Mouse (Mus musculus) heart, embryonic 11.5 days (tissue): Measurements from ENCODE around the gene Sqstm1. TPM values are rescaled to one million over a fixed set of nuclear protein-coding genes. Genes with fewer than 3 reads are reported as not detected.

Experiments used
- ATAC-seq: fragments of 200-750 bp; cut with Nextera tagmentation; replicated peaks from 2 replicates; pipeline ENCODE4 v1.8.0; 2017; ENCODE audit warnings: moderate library complexity; ENCODE audit not compliant: insufficient number of reproducible peaks, low FRiP score, low TSS enrichment
- H3K27ac ChIP-seq: fragments of 300-500 bp; sonication (generic); 2 replicates; pipeline ENCODE4 v1.5.1; 2014; ENCODE audit warnings: mild to moderate bottlenecking, low read depth, low read length
- H3K27me3 ChIP-seq: fragments of 300-500 bp; sonication (generic); 2 replicates; pipeline ENCODE4 v1.6.1; 2014; ENCODE audit warnings: mild to moderate bottlenecking, low read length, mixed read lengths; ENCODE audit not compliant: control insufficient read depth, insufficient read depth
- H3K36me3 ChIP-seq: fragments of 300-500 bp; sonication (generic); 2 replicates; pipeline ENCODE4 v1.6.1; 2014; ENCODE audit warnings: mild to moderate bottlenecking, low read length, moderate library complexity, mixed read lengths; ENCODE audit not compliant: control insufficient read depth, insufficient read depth
- H3K4me1 ChIP-seq: fragments of 300-500 bp; sonication (generic); 2 replicates; pipeline ENCODE4 v1.6.1; 2014; ENCODE audit warnings: low read length; ENCODE audit not compliant: control insufficient read depth, insufficient read depth
- H3K4me2 ChIP-seq: fragments of 300-500 bp; sonication (generic); 2 replicates; pipeline ENCODE4 v1.6.1; 2014; ENCODE audit warnings: mild to moderate bottlenecking, moderate library complexity
- H3K4me3 ChIP-seq: fragments of 300-500 bp; sonication (generic); 2 replicates; pipeline ENCODE4 v1.5.1; 2014; ENCODE audit warnings: low read depth, low read length
- H3K9ac ChIP-seq: fragments of 300-500 bp; sonication (generic); 2 replicates; pipeline ENCODE4 v1.6.1; 2014; ENCODE audit warnings: mild to moderate bottlenecking, low read depth, low read length, moderate library complexity
- H3K9me3 ChIP-seq: fragments of 300-500 bp; sonication (generic); replicated peaks from 2 replicates; pipeline ENCODE4 v1.6.1; 2016; ENCODE audit warnings: low read length; ENCODE audit not compliant: control insufficient read depth
- WGBS: fragments of 180-500 bp; shearing (Covaris S2); extraction: QIAGEN DNeasy Blood & Tissue Kit; methylation state at CpG from one replicate; pipeline ENCODE4 v1.1.7; 2014; ENCODE audit not compliant: insufficient replicate concordance; 5-methylcytosine and 5-hydroxymethylcytosine counted together
- polyA plus RNA-seq: library from polyadenylated mRNA; unstranded; fragments of >200 nt; fragmentation: Nextera tagmentation; extraction: Ambion mirVana; gene quantifications from 2 replicates; pipeline ENCODE4 v1.2.1, GENCODE M21; 2014

Gene Sqstm1
- polyA plus RNA-seq, 1 experiment from 2014 or later: 159 TPM

DNA sequence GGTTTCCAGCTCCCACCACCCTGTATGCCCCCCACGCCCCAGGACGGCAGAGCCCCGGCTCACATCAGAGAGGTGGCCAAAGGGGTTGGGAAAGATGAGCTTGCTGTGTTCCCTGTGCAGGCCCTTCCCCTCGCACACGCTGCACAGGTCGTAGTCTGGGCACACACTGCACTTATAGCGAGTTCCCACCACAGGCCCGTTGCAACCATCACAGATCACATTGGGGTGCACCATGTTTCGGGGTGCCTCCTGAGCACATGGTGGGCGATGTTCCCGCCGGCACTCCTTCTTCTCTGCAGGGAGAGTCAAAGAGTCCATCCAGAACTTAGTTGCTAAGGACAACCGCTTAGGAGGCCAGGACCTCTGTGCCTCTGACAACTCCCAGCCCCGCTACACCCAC is 3.3 kb downstream of the Sqstm1 start:
- no peak for ATAC-seq
- H3K4me2 ChIP-seq: no peak overlapping the region
- no peak overlapping the region for H3K9ac ChIP-seq
- H3K4me3 ChIP-seq: no peak overlapping the region
- WGBS: 94% methylated on average over 14 of the region's 14 CpGs
- H3K27ac ChIP-seq: no peak overlapping the region
- H3K27me3 ChIP-seq: no peaks in the 10 kb centered on the region
- peaks cover 10% of the 10 kb centered on the region for H3K4me1 ChIP-seq
- no peaks in the 10 kb centered on the region for H3K9me3 ChIP-seq
- H3K36me3 ChIP-seq: peaks cover 36% of the 10 kb centered on the region

DNA sequence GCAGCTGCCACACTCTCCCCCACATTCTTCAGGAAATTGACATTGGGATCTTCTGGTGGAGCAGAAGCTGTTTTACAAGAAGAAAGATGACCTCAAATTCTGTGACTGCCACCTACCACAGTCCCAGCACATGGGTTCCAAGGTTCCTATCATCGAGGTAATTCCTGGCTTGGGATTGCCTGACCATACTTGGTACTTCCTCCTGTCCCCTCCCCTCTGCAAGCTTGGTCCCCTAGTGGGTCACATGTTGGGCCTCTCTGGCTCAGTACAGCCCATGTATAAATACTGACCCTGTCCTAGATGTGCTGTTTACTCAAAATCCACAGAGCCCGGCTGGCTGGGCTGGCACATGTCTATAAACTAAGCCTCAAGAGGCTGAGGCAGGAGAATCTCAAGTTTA is 4.6 kb downstream of the Sqstm1 start:
- no peak overlapping the region for H3K4me3 ChIP-seq
- H3K4me2 ChIP-seq: no peak overlapping the region

GRCm38 (mm10) chr11:50205434-50205833 is 5.2 kb downstream of the Sqstm1 start:
- H3K27me3 ChIP-seq: no peaks in the 10 kb centered on the region
- H3K36me3 ChIP-seq: peaks cover 53% of the 10 kb centered on the region
- H3K4me1 ChIP-seq: peaks cover 5% of the 10 kb centered on the region
- no peak overlapping the region for H3K4me3 ChIP-seq
- H3K4me2 ChIP-seq: no peak overlapping the region
- H3K27ac ChIP-seq: no peak overlapping the region
- H3K9ac ChIP-seq: no peak overlapping the region
- H3K9me3 ChIP-seq: no peaks in the 10 kb centered on the region
- no peak for ATAC-seq
- 88% methylated on average over 3 of the region's 3 CpGs for WGBS

More for the DNA sequence above, 4.6 kb downstream of the Sqstm1 start:
- Histone ChIP-seq H3K36me3 (peaks cover 48% of the 10 kb centered on the region), H3K9me3 (no peaks in the 10 kb centered on the region), H3K27ac (no peak overlapping the region), H3K4me1 (peaks cover 7% of the 10 kb centered on the region), H3K27me3 (no peaks in the 10 kb centered on the region), H3K9ac (no peak overlapping the region)
- 83% methylated on average over 2 of the region's 2 CpGs for WGBS
- ATAC-seq: no peak

GRCm38 (mm10) chr11:50203302-50203827 is 7.3 kb downstream of the Sqstm1 start:
- no peaks in the 10 kb centered on the region for H3K4me1 ChIP-seq
- no peak for ATAC-seq
- H3K36me3 ChIP-seq: peaks cover 69% of the 10 kb centered on the region
- no peak overlapping the region for H3K4me2 ChIP-seq
- no peak overlapping the region for H3K9ac ChIP-seq
- 92% methylated on average over 9 of the region's 9 CpGs for WGBS
- H3K27ac ChIP-seq: no peak overlapping the region
- no peak overlapping the region for H3K4me3 ChIP-seq
- H3K9me3 ChIP-seq: no peaks in the 10 kb centered on the region
- no peaks in the 10 kb centered on the region for H3K27me3 ChIP-seq

- H3K9me3 ChIP-seq: no peaks in the 10 kb centered on the region
- no peak overlapping the region for H3K27ac ChIP-seq
- no peak overlapping the region for H3K9ac ChIP-seq
- H3K4me3 ChIP-seq: no peak overlapping the region
- 94% methylated on average over 3 of the region's 3 CpGs for WGBS
- no peak for ATAC-seq
- H3K4me1 ChIP-seq: no peaks in the 10 kb centered on the region
- peaks cover 65% of the 10 kb centered on the region for H3K36me3 ChIP-seq
- no peaks in the 10 kb centered on the region for H3K27me3 ChIP-seq
- H3K4me2 ChIP-seq: no peak overlapping the region
These were observed 9.0 kb downstream of the Sqstm1 start for GRCm38 (mm10) chr11:50201590-50201989.

GRCm38 (mm10) chr11:50200613-50201012 is 10.0 kb downstream of the Sqstm1 start:
- Histone ChIP-seq H3K9me3 (no peaks in the 10 kb centered on the region), H3K27ac (no peak overlapping the region), H3K27me3 (no peaks in the 10 kb centered on the region), H3K36me3 (peaks cover 56% of the 10 kb centered on the region), H3K4me1 (no peaks in the 10 kb centered on the region), H3K4me2 (no peak overlapping the region), H3K4me3 (no peak overlapping the region), H3K9ac (no peak overlapping the region)
- no peak for ATAC-seq
- WGBS: 82% methylated on average over 8 of the region's 8 CpGs

DNA sequence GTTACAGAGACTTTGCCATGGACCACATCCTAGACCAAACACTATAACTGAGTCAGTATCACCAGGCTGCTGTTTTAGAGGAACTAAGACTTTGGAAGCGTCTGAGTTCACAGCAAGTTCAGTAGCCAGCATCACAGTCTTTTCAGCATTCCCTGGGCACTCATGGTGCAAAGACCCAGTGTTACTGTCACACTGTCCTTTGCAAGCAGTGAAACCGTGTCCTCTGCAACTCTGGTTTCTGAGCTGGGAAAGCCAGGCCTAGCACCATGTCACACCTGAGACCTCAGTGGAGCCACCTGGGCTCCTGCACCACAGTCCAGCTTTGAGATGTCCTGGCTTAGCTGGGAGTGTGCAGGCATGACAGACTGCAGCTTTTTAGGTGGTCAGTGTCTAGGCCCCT is 11.7 kb downstream of the Sqstm1 start:
- ATAC-seq: no peak

DNA sequence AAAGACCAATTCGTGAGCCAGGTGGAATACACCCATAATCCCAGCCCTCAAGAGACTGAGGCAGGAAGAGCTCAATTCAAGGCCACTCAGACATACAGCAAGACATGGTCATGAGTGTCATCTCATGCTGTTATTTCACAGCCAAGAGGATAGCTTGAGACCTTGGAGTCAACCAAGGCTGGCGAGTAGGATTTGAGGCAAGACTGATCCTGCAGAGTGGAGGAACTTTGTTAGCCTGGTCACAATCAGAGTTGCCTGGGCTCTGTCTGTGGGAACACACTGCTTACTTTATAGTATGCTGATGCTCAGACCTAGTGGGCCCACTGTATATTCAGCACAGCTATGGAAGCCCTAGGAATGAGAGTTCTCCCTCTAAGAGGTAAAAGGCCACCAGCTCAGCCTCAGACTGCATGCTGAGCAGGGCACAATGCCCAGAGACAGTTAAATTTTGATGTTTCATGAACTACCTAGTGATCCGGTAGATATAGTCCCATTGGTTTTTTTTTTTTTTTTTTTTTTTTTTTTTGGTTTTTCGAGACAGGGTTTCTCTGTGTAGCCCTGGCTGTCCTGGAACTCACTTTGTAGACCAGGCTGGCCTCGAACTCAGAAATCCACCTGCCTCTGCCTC is 12.3 kb downstream of the Sqstm1 start:
- no peak for ATAC-seq
- Histone ChIP-seq H3K9me3 (no peaks in the 10 kb centered on the region), H3K9ac (no peak overlapping the region), H3K27me3 (no peaks in the 10 kb centered on the region), H3K4me2 (no peak overlapping the region), H3K4me1 (no peaks in the 10 kb centered on the region), H3K27ac (no peak overlapping the region), H3K4me3 (no peak overlapping the region), H3K36me3 (peaks cover 42% of the 10 kb centered on the region)
- WGBS: 86% methylated on average over 3 of the region's 5 CpGs

More for the DNA sequence above, 11.7 kb downstream of the Sqstm1 start:
- Histone ChIP-seq H3K27me3 (no peaks in the 10 kb centered on the region), H3K4me2 (no peak overlapping the region), H3K9me3 (no peaks in the 10 kb centered on the region), H3K4me1 (no peaks in the 10 kb centered on the region), H3K27ac (no peak overlapping the region), H3K9ac (no peak overlapping the region), H3K36me3 (peaks cover 42% of the 10 kb centered on the region), H3K4me3 (no peak overlapping the region)
- WGBS: 79% methylated on average over 2 of the region's 2 CpGs

DNA sequence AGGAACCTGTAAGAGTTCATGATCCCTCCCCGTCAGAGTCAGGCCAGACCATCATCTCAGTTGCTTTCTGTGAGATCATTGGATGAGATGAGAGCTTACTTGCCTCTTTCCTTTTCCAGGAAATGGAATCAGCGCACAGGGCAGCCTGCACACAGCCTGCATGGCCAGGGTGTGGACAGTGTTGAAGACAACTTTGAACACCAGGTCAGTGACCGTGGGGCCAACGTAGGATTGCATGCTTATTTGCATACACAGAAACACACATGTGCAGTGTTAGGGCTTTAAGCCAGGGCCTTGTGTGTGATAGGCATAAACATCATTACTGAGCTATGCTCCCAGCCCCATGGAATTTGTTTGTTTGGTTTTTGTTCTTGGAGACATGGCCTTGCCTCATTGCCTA is 13.1 kb downstream of the Sqstm1 start:
- WGBS: 87% methylated on average over 4 of the region's 4 CpGs
- H3K4me3 ChIP-seq: no peak overlapping the region
- no peak overlapping the region for H3K9ac ChIP-seq
- H3K36me3 ChIP-seq: peaks cover 37% of the 10 kb centered on the region
- no peaks in the 10 kb centered on the region for H3K9me3 ChIP-seq
- no peak overlapping the region for H3K27ac ChIP-seq
- no peaks in the 10 kb centered on the region for H3K4me1 ChIP-seq
- no peak for ATAC-seq
- no peak overlapping the region for H3K4me2 ChIP-seq
- H3K27me3 ChIP-seq: no peaks in the 10 kb centered on the region
